Mouse (Mus musculus) small intestine, adult 2 months (tissue): ENCODE measurements at regions not wholly inside any gene's neighbourhood (a gene's known extent, or its start where the extent isn't known, plus 50 kb on each side); places are given as distances from the start of the nearest gene placed in this dataset.

Source experiments
- CTCF ChIP-seq: fragments of 200-500 bp; IDR thresholded peaks from 2 replicates; pipeline ENCODE4 v1.5.1; 2012; ENCODE audit warnings: low read depth, mild to moderate bottlenecking, control low read depth, inconsistent platforms, low read length, moderate library complexity, mixed read lengths; ENCODE audit not compliant: insufficient replicate concordance, insufficient read length; ENCODE audit errors: extremely low read depth
- POLR2A ChIP-seq: fragments of 200-500 bp; IDR thresholded peaks from 2 replicates; pipeline ENCODE4 v1.6.1; 2012; ENCODE audit warnings: low read depth, mild to moderate bottlenecking, control low read depth, inconsistent platforms, low read length, moderate library complexity

- TF ChIP-seq POLR2A (no peak), CTCF (no peak)
These were observed 104.6 kb upstream of the Irx5 start for GRCm38 (mm10) chr8:92252597-92253375.
